Mouse (Mus musculus) stomach, postnatal 0 days (tissue): ENCODE measurements around the gene Elovl6. TPM values are rescaled to one million over a fixed set of nuclear protein-coding genes. Genes with fewer than 3 reads are reported as not detected.

ENCODE experiments used
- ATAC-seq: fragments of 200-750 bp; cut with Nextera tagmentation; 2 replicates; pipeline ENCODE4 v1.8.0; 2017; ENCODE audit not compliant: low FRiP score, low TSS enrichment
- DNase-seq: peaks from one replicate; pipeline ENCODE4 v3.0.0-alpha.2; 2016; ENCODE audit warnings: low spot score
- H3K27ac ChIP-seq: fragments of 300-500 bp; sonication (generic); replicated peaks from 2 replicates; pipeline ENCODE4 v1.5.1; 2014; ENCODE audit warnings: mild to moderate bottlenecking, control low read depth
- H3K27me3 ChIP-seq: fragments of 300-500 bp; sonication (generic); 2 replicates; pipeline ENCODE4 v1.6.1; 2014; ENCODE audit warnings: low read length; ENCODE audit not compliant: control insufficient read depth, insufficient read depth
- H3K36me3 ChIP-seq: fragments of 300-500 bp; sonication (generic); 2 replicates; pipeline ENCODE4 v1.6.1; 2014; ENCODE audit warnings: low read length, mixed read lengths; ENCODE audit not compliant: control insufficient read depth, insufficient read depth
- H3K4me1 ChIP-seq: fragments of 300-500 bp; sonication (generic); replicated peaks from 2 replicates; pipeline ENCODE4 v1.6.1; 2014; ENCODE audit warnings: antibody characterized with exemption; ENCODE audit not compliant: control insufficient read depth, insufficient read depth
- H3K4me2 ChIP-seq: fragments of 300-500 bp; sonication (generic); replicated peaks from 2 replicates; pipeline ENCODE4 v1.6.1; 2014; ENCODE audit warnings: low read depth, mild to moderate bottlenecking, control low read depth, moderate library complexity
- H3K4me3 ChIP-seq: fragments of 300-500 bp; sonication (generic); 2 replicates; pipeline ENCODE4 v1.5.1; 2014; ENCODE audit warnings: low read depth, low read length, control low read depth
- H3K9ac ChIP-seq: fragments of 300-500 bp; sonication (generic); 2 replicates; pipeline ENCODE4 v1.6.1; 2014; ENCODE audit warnings: mild to moderate bottlenecking, low read length, control low read depth, mixed read lengths
- H3K9me3 ChIP-seq: fragments of 300-500 bp; sonication (generic); 2 replicates; pipeline ENCODE4 v1.6.1; 2016; ENCODE audit warnings: low read length; ENCODE audit not compliant: control insufficient read depth
- CTCF ChIP-seq: IDR thresholded peaks from 2 replicates; pipeline ENCODE4 v1.5.1; 2016; ENCODE audit warnings: antibody characterized with exemption, low read depth, mild to moderate bottlenecking, moderate library complexity
- EP300 ChIP-seq: optimal IDR thresholded peaks from 2 replicates; pipeline ENCODE3; 2016; ENCODE audit warnings: antibody characterized with exemption
- WGBS: fragments of 180-500 bp; shearing (Covaris S2); extraction: QIAGEN DNeasy Blood & Tissue Kit; methylation state at CpG from one replicate; pipeline ENCODE4 v1.1.7; 2014; 5-methylcytosine and 5-hydroxymethylcytosine counted together
- polyA plus RNA-seq: library from polyadenylated mRNA; unstranded; fragments of >200 nt; fragmentation: Nextera tagmentation; extraction: Ambion mirVana; gene quantifications from 2 replicates; pipeline ENCODE4 v1.2.1, GENCODE M21; 2015

Gene Elovl6
- polyA plus RNA-seq, 1 experiment from 2014 or later = 34.2 TPM

- ATAC-seq (no peak), DNase-seq (no peak)
- H3K9ac ChIP-seq = no peak overlapping the region
- no peaks in the 10 kb centered on the region for H3K36me3 ChIP-seq
- WGBS = 85% methylated on average over 3 of the region's 3 CpGs
- H3K27ac ChIP-seq = no peak overlapping the region
- H3K4me3 ChIP-seq = no peak overlapping the region
- H3K27me3 ChIP-seq = no peaks in the 10 kb centered on the region
- no peak overlapping the region for H3K4me2 ChIP-seq
- H3K9me3 ChIP-seq = no peaks in the 10 kb centered on the region
- TF ChIP-seq CTCF = no peak
- TF ChIP-seq EP300 = no peak
- H3K4me1 ChIP-seq = no peaks in the 10 kb centered on the region
Measured at GRCm38 (mm10) chr3:129527046-129527445, 5.1 kb upstream of the Elovl6 start.

GRCm38 (mm10) chr3:129529311-129529710 lies 2.8 kb upstream of the Elovl6 start:
- Histone ChIP-seq H3K27ac (no peak overlapping the region), H3K36me3 (no peaks in the 10 kb centered on the region), H3K4me3 (no peak overlapping the region), H3K9ac (no peak overlapping the region), H3K4me2 (no peak overlapping the region), H3K9me3 (no peaks in the 10 kb centered on the region), H3K27me3 (no peaks in the 10 kb centered on the region), H3K4me1 (no peaks in the 10 kb centered on the region)
- no peak for ATAC-seq
- DNase-seq = no peak
- WGBS = 67% methylated on average over 3 of the region's 3 CpGs
- TF ChIP-seq EP300 = no peak
- peak; percentile 38; the same call in 1 of the 2 replicates for TF ChIP-seq CTCF

- Histone ChIP-seq H3K4me2 (no peak overlapping the region), H3K27me3 (no peaks in the 10 kb centered on the region), H3K9ac (no peak overlapping the region), H3K36me3 (no peaks in the 10 kb centered on the region), H3K4me3 (no peak overlapping the region), H3K4me1 (no peaks in the 10 kb centered on the region; the same call in 1 of the 2 replicates), H3K9me3 (no peaks in the 10 kb centered on the region), H3K27ac (no peak overlapping the region)
- WGBS = 95% methylated on average over 6 of the region's 6 CpGs
- ATAC-seq (no peak), DNase-seq (no peak)
- TF ChIP-seq CTCF (no peak), EP300 (no peak)
Measured at GRCm38 (mm10) chr3:129530461-129530860, 1.7 kb upstream of the Elovl6 start.

GRCm38 (mm10) chr3:129532865-129533742 lies 949 bp downstream of the Elovl6 start:
- no peak for ATAC-seq
- WGBS = under 1% methylated on average over 40 of the region's 40 CpGs
- H3K36me3 ChIP-seq = no peaks in the 10 kb centered on the region

GRCm38 (mm10) chr3:129533743-129534530 lies 1.8 kb downstream of the Elovl6 start:
- Histone ChIP-seq H3K4me1 (peaks cover 4% of the 10 kb centered on the region; the same call in 1 of the 2 replicates), H3K9me3 (no peaks in the 10 kb centered on the region), H3K4me2 (peak overlapping the region; percentile 88), H3K9ac (peak overlapping the region; percentile 94), H3K27ac (peak overlapping the region; percentile 96), H3K36me3 (no peaks in the 10 kb centered on the region), H3K4me3 (peak overlapping the region; percentile 85), H3K27me3 (no peaks in the 10 kb centered on the region)
- ATAC-seq (peak; percentile 36), DNase-seq (peak; percentile 78)
- TF ChIP-seq CTCF = 0 out of 2 replicates have a peak, but pooled peaks have one; percentile 22
- no peak for TF ChIP-seq EP300
- under 1% methylated on average over 72 of the region's 74 CpGs for WGBS

More at GRCm38 (mm10) chr3:129532865-129533742, 949 bp downstream of the Elovl6 start:
- Histone ChIP-seq H3K27me3 (no peaks in the 10 kb centered on the region), H3K27ac (peak overlapping the region; percentile 96), H3K9ac (peak overlapping the region; percentile 94), H3K9me3 (no peaks in the 10 kb centered on the region), H3K4me3 (peak overlapping the region; percentile 85), H3K4me1 (peaks cover 2% of the 10 kb centered on the region; the same call in 1 of the 2 replicates), H3K4me2 (peak overlapping the region; percentile 88)
- DNase-seq = peak; percentile 49
- TF ChIP-seq CTCF (no peak), EP300 (no peak)
